Mouse (Mus musculus): ENCODE measurements around the gene Erc1.

- TF ChIP-seq CTCF (IDR thresholded peaks at IDR 0.05; ENCODE audit: insufficient read depth, low read length) (no peak), POLR2A (IDR thresholded peaks at IDR 0.05; ENCODE audit: borderline replicate concordance, extremely low read depth, low read depth, low read length) (no peak)
Measured at GRCm38 (mm10) chr6:119529659-119530058, 318.3 kb downstream of the Erc1 start.

All from lung, adult 2 months (tissue).